Mouse (Mus musculus) G1E (cell line): ENCODE measurements around the gene Mip.

Experiments
- CTCF ChIP-seq: IDR thresholded peaks from 2 replicates; pipeline ENCODE4 v1.5.1; 2012; ENCODE audit warnings: low read depth, low read length, inconsistent platforms, mixed read lengths
- GATA1 ChIP-seq: IDR thresholded peaks from 2 replicates; pipeline ENCODE4 v1.6.1; 2012; ENCODE audit warnings: borderline replicate concordance, low read length, inconsistent platforms, mixed read lengths
- TAL1 ChIP-seq: conservative IDR thresholded peaks from 2 replicates; pipeline ENCODE4 v1.6.1; 2012; ENCODE audit warnings: low read depth, low read length, inconsistent platforms, mixed read lengths

- no peak for TF ChIP-seq CTCF
- no peak for TF ChIP-seq GATA1
- TF ChIP-seq TAL1, result no peak
Observed at GRCm38 (mm10) chr10:128184296-128184695, 41.3 kb upstream of the Mip start.
